Mouse (Mus musculus) lung, postnatal 14 days (tissue): ENCODE results near the gene Cxcl3.

Source experiments
- DNase-seq: peaks from one replicate; pipeline ENCODE4 v3.0.0; 2021

Cxcl3 gene

GRCm38 (mm10) chr5:90785659-90786588 is at the start of gene Cxcl3:
Cxcl3 (plus strand) TSS chr5:90786103.
- peak; percentile 53 for DNase-seq

DNA sequence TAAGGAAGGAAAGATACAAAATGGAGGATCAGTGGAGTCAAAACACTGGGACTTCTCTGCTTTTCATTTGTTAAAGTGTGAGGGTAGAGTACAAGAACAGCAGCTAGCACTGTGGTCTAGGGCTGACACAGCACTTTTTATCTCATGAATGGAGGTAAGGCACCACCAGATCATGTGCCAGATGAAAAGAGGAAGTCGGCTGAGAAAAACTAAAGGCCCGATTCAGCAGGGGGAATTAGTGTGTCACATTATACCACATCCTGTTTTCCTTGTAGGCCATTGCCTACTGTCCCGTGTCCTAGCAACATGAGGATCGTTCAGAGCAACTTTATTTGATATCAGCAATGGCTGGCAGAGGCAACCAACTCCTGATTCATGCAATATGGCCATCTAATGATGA is 43.9 kb upstream of the Cxcl3 start:
- no peak for DNase-seq

GRCm38 (mm10) chr5:90753934-90754333 is 32.0 kb upstream of the Cxcl3 start:
- DNase-seq = no peak

DNA sequence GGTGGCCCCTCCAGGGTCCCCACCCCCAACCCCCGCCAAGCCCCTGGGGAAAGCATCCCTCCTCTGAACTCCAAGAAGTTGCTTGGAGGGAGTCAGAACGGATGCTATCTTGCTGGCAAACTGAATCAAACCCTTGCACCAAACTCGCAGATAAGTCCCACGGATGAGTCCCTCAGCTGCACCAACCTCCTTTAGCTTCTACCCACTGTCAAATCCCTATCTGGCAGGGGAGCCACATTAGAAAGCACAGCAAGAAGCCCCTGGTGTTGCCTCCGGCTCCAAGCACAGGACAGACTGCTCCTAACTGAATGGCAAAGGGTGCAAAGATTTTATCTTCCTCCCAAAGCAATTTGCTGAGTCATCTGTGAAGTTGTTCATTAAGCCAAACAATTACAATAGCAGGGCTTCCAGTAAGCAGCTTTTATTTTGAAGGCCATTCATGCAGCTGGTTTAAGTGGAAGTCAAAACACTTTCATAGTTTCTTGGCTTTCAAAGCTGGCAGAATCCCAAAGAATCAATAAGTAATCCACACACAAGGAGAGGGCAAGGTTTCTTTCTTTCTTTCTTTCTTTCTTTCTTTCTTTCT is 27.8 kb upstream of the Cxcl3 start:
- DNase-seq = no peak

DNA sequence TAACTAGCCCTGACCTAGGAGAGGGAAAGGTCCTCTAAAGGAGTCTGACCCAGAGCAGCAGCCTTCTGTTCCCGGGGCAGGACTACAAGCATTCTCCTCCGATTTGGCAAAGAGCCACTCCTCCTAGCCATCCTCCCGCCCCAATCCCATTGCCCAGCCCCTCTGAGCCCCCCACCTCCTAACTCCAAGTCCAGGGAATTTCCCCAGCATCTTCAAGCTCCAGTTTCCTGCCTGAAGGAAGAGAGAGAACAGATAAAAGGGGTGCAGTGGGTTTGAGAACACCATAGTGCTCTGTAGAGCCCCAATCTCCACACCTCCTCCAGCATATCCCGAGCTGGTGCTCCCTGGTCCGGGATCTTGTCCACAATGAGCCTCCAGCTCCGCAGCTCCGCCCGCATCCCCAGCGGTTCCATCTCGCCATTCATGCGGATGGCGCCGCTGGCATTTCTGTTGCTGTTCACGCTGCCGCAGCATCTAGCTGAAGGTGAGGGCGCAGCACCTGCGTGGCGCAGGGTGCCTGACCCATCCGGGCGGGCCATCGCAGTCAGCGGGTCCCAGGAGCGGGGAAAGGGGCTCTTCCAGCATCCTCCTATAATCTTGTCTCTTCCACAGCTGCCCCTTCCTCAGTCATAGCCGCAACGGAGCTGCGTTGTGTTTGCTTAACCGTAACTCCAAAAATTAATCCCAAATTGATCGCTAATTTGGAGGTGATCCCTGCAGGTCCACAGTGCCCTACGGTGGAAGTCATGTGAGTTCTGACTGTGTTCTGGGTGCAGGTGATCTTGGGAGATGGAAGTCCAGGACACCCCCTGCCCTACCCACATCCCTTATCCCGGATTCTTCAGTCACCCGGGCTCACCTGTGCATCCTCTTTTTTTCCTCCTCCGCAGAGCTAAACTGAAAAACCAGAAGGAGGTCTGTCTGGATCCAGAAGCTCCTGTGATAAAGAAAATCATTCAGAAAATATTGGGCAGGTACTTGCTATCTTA is 26.5 kb upstream of the Cxcl3 start, which contains the start of gene Cxcl5:
Gene Cxcl5, plus strand, starts transcription at position 284 of the 989 bp plus-strand sequence.
- no peak for DNase-seq

GRCm38 (mm10) chr5:90760303-90760702 is 25.6 kb upstream of the Cxcl3 start:
- no peak for DNase-seq

DNA sequence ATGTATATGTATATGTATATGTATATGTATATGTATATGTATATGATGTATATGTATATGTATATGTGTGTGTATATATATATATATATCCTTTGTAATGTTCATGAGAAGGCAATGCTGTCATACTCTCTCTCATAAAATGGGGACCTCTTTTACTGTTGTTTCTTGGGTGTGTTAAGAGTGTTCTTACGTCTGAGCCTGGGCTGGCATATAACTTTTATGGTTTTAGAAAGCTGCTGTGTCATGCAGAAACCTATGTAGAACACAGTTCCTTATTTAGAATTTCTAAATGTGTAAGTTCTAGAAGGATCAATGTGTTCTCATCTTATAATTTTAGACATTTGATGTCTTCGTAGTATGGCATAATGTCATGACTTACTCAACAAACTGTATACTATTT is 25.1 kb upstream of the Cxcl3 start:
- DNase-seq = no peak

- DNase-seq = no peak
Measured at GRCm38 (mm10) chr5:90761834-90762233, 24.1 kb upstream of the Cxcl3 start.

- DNase-seq = no peak
Measured at GRCm38 (mm10) chr5:90763912-90764665, 21.8 kb upstream of the Cxcl3 start.

GRCm38 (mm10) chr5:90765821-90766606 is 19.9 kb upstream of the Cxcl3 start:
- DNase-seq = no peak

DNA sequence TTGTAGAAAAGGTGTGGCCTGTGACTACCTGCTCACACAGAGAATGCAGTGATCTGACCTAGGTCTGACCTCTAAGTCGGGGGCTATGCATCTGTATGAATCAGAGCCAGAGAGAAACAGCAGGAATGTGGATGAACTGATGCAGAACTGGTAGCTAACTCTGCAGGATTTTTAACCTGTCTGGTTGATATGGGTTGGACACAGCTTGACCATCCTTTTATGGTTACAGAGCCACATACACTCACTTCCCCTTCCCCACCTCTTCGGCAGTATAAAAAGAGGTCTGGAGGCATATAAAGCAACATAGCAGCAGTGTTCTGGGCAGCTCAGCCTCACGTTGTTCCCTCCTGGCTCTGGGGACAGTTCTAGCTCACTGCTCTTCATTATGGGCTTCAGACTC is 17.7 kb upstream of the Cxcl3 start, which contains the start of gene Ppbp:
Gene Ppbp, plus strand, starts transcription at position 301 of the 400 bp plus-strand sequence.
- DNase-seq = no peak

- no peak for DNase-seq
Measured at GRCm38 (mm10) chr5:90771369-90771768, 14.5 kb upstream of the Cxcl3 start.

DNA sequence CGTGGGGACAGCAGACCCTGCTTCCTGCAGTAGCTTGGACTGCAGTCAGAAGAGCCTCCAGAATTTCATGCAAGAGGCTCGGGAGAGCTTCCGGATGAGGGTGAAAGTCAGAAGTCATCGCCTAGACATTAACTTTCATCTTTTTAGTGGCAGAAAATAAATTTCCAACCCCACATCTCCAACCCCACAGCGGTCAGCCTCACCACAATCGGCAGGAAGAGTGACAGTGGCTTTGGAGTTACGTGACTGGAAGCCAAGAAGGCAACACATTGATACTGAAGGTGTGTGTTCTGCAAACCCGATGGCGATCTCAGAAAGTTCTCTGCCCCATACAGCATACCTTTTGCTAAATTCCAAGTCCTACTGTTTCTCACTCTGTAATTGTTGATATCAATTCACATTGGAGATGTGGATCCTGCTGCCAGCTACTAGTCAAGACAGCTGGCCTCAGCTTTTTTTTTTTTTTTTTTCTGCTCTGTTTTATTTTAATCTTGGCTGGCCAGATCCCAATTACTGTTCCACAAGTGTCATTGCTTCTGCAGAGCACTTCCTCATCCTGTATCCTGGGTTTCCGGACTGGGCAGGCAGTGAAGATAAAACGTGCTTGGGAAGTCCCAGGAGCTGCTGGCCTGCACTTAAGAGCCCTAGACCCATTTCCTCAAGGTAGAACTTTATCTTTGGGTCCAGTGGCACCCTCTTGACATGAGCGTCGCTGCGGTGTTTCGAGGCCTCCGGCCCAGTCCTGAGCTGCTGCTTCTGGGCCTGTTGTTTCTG is 13.8 kb upstream of the Cxcl3 start, which contains the start of gene Pf4:
Gene Pf4, plus strand, starts transcription at position 556 of the 774 bp plus-strand sequence.
- peak; percentile 16 for DNase-seq

GRCm38 (mm10) chr5:90775562-90775961 is 10.3 kb upstream of the Cxcl3 start:
- DNase-seq = no peak

- no peak for DNase-seq
Measured at GRCm38 (mm10) chr5:90777621-90778020, 8.3 kb upstream of the Cxcl3 start.

DNA sequence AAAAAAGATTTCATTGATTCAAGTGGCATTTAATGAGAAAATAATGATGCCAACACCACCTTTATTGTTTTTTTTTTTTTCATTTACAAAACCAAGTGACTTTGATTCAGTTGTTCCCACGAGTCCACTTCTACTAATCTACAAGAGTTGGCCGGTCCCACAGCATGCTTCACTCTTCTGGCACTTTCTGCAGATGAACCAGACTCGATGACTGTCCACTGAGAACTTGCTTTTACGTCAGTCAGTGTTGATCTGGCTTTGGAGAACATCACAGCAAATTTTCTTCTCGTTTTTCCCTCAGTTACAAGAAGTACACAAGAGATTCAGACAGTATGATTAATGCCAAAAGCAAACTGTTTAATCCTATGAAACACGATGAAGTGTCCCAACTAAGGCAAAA is 7.0 kb upstream of the Cxcl3 start:
- no peak for DNase-seq

- no peak for DNase-seq
Measured at GRCm38 (mm10) chr5:90783697-90784096, 2.2 kb upstream of the Cxcl3 start.

GRCm38 (mm10) chr5:90788114-90788513 is 2.2 kb downstream of the Cxcl3 start:
- no peak for DNase-seq

- no peak for DNase-seq
Measured at GRCm38 (mm10) chr5:90789306-90790073, 3.6 kb downstream of the Cxcl3 start.
